Mouse (Mus musculus): Measurements from ENCODE around the gene Itsn1.

DNA sequence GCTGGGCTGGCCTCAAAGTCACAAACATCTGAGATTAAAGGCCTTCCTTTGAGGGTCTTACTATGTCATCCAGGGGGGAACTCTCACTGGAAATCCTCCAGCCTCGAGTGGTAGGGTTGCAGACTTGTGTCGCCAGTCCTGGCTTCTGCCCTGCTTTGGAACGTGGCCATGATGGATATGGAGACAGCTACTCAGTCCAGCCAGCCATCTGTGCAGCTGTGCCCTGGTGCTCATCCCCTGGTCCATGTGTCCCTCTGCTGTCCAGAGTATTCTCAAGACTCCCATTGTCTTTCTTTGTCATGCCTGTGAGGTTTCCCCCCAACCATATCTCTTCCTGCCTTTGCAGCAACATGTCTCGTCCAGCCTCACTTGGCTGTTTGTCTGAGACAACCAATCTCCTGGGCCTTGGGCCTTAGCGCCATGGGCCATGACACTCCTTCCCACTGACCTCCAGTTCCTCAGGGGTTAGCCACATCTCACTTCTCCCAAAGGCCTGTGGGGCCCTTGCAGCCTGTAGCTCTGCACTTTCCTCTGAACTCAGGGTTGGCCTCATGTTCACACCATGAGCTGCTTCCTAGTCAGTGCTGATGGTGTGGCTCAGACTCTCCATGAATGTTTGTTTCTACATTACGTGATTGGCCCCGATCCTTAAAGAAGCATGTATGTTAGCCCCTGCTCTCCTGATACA, 136.6 kb downstream of the Itsn1 start:
- no peak for TF ChIP-seq POLR2A (IDR thresholded peaks at IDR 0.05; ENCODE audit: borderline replicate concordance, insufficient read depth, low read length)
- no peak for TF ChIP-seq CTCF (IDR thresholded peaks at IDR 0.05; ENCODE audit: borderline replicate concordance, insufficient read depth, low read depth, low read length)

Measured in cerebellum, adult 2 months (tissue).